Mouse (Mus musculus) liver, embryonic 15.5 days (tissue): ENCODE measurements around the gene Medag. TPM values are rescaled to one million over a fixed set of nuclear protein-coding genes. Genes with fewer than 3 reads are reported as not detected.

Experiments used
- ATAC-seq: fragments of 200-750 bp; cut with Nextera tagmentation; 2 replicates; pipeline ENCODE4 v1.8.0; 2017; ENCODE audit warnings: moderate number of reproducible peaks, mild to moderate bottlenecking, moderate library complexity; ENCODE audit not compliant: insufficient read depth
- H3K27ac ChIP-seq: fragments of 300-500 bp; sonication (generic); replicated peaks from 2 replicates; pipeline ENCODE4 v1.5.1; 2015; ENCODE audit warnings: mild to moderate bottlenecking, inconsistent platforms
- H3K27me3 ChIP-seq: fragments of 300-500 bp; sonication (generic); 2 replicates; pipeline ENCODE4 v1.6.1; 2015; ENCODE audit warnings: mild to moderate bottlenecking, inconsistent platforms
- H3K36me3 ChIP-seq: fragments of 300-500 bp; sonication (generic); replicated peaks from 2 replicates; pipeline ENCODE4 v1.6.1; 2015; ENCODE audit warnings: moderate library complexity, mild to moderate bottlenecking, inconsistent platforms
- H3K4me1 ChIP-seq: fragments of 300-500 bp; sonication (generic); replicated peaks from 2 replicates; pipeline ENCODE4 v1.6.1; 2015; ENCODE audit warnings: inconsistent platforms
- H3K4me2 ChIP-seq: fragments of 300-500 bp; sonication (generic); 2 replicates; pipeline ENCODE4 v1.6.1; 2015; ENCODE audit warnings: moderate library complexity, mild to moderate bottlenecking, inconsistent platforms
- H3K4me3 ChIP-seq: fragments of 300-500 bp; sonication (generic); replicated peaks from 2 replicates; pipeline ENCODE4 v1.5.1; 2015; ENCODE audit warnings: mild to moderate bottlenecking, inconsistent platforms
- H3K9ac ChIP-seq: fragments of 300-500 bp; sonication (generic); 2 replicates; pipeline ENCODE4 v1.6.1; 2015; ENCODE audit warnings: moderate library complexity, mild to moderate bottlenecking, inconsistent platforms
- H3K9me3 ChIP-seq: fragments of 300-500 bp; sonication (generic); replicated peaks from 2 replicates; pipeline ENCODE4 v1.6.1; 2016; ENCODE audit warnings: inconsistent platforms
- WGBS: fragments of 180-500 bp; shearing (Covaris S2); methylation state at CpG from one replicate; pipeline ENCODE4 v1.1.7; 2015; ENCODE audit warnings: mixed read lengths; ENCODE audit not compliant: insufficient replicate concordance; 5-methylcytosine and 5-hydroxymethylcytosine counted together
- polyA plus RNA-seq: library from polyadenylated mRNA; unstranded; fragments of >200 nt; fragmentation: Nextera tagmentation; extraction: Ambion mirVana; gene quantifications from 2 replicates; pipeline ENCODE4 v1.2.1, GENCODE M21; 2015

The Medag gene
- polyA plus RNA-seq, 1 experiment from 2014 or later: 0.22 TPM

- Histone ChIP-seq H3K9me3 (no peaks in the 10 kb centered on the region), H3K27me3 (peaks cover 10% of the 10 kb centered on the region), H3K4me3 (no peak overlapping the region), H3K27ac (no peak overlapping the region), H3K36me3 (no peaks in the 10 kb centered on the region), H3K9ac (no peak overlapping the region), H3K4me2 (peak overlapping the region; percentile 15; the same call in 1 of the 2 replicates), H3K4me1 (peaks cover 3% of the 10 kb centered on the region; the same call in 1 of the 2 replicates)
- 45% methylated on average over 14 of the region's 14 CpGs for WGBS
- no peak for ATAC-seq
These were observed 36.3 kb upstream of the Medag start for GRCm38 (mm10) chr5:149375074-149375888.

GRCm38 (mm10) chr5:149375889-149376212 is 35.7 kb upstream of the Medag start:
- Histone ChIP-seq H3K4me1 (peaks cover 3% of the 10 kb centered on the region; the same call in 1 of the 2 replicates), H3K4me3 (no peak overlapping the region), H3K4me2 (peak overlapping the region; percentile 15; the same call in 1 of the 2 replicates), H3K9ac (no peak overlapping the region), H3K27ac (no peak overlapping the region), H3K9me3 (no peaks in the 10 kb centered on the region), H3K27me3 (peaks cover 10% of the 10 kb centered on the region), H3K36me3 (no peaks in the 10 kb centered on the region)
- under 1% methylated on average over 8 of the region's 8 CpGs for WGBS
- no peak for ATAC-seq

GRCm38 (mm10) chr5:149376367-149376766 is 35.2 kb upstream of the Medag start:
- Histone ChIP-seq H3K27me3 (peaks cover 10% of the 10 kb centered on the region), H3K36me3 (no peaks in the 10 kb centered on the region), H3K27ac (no peak overlapping the region), H3K4me1 (peaks cover 3% of the 10 kb centered on the region; the same call in 1 of the 2 replicates), H3K9ac (no peak overlapping the region), H3K9me3 (no peaks in the 10 kb centered on the region), H3K4me2 (no peak overlapping the region), H3K4me3 (no peak overlapping the region)
- 40% methylated on average over 7 of the region's 7 CpGs for WGBS
- no peak for ATAC-seq

- Histone ChIP-seq H3K4me1 (peaks cover 3% of the 10 kb centered on the region; the same call in 1 of the 2 replicates), H3K9me3 (no peaks in the 10 kb centered on the region), H3K9ac (no peak overlapping the region), H3K36me3 (no peaks in the 10 kb centered on the region), H3K4me3 (no peak overlapping the region), H3K27ac (no peak overlapping the region), H3K27me3 (peaks cover 10% of the 10 kb centered on the region), H3K4me2 (no peak overlapping the region)
- WGBS: 11% methylated on average over 6 of the region's 6 CpGs
- ATAC-seq: no peak
These were observed 34.3 kb upstream of the Medag start for GRCm38 (mm10) chr5:149377253-149377652.

- H3K27me3 ChIP-seq: peaks cover 10% of the 10 kb centered on the region
- no peak overlapping the region for H3K4me3 ChIP-seq
- H3K4me2 ChIP-seq: no peak overlapping the region
- no peak overlapping the region for H3K9ac ChIP-seq
- no peak for ATAC-seq
- no peaks in the 10 kb centered on the region for H3K9me3 ChIP-seq
- 57% methylated on average over 7 of the region's 7 CpGs for WGBS
- H3K27ac ChIP-seq: no peak overlapping the region
- H3K4me1 ChIP-seq: peaks cover 3% of the 10 kb centered on the region; the same call in 1 of the 2 replicates
- H3K36me3 ChIP-seq: no peaks in the 10 kb centered on the region
These were observed 33.0 kb upstream of the Medag start for GRCm38 (mm10) chr5:149378566-149378965.

GRCm38 (mm10) chr5:149379131-149379784 is 32.3 kb upstream of the Medag start:
- H3K27me3 ChIP-seq: peaks cover 10% of the 10 kb centered on the region
- no peaks in the 10 kb centered on the region for H3K9me3 ChIP-seq
- peaks cover 3% of the 10 kb centered on the region; the same call in 1 of the 2 replicates for H3K4me1 ChIP-seq
- no peak overlapping the region for H3K4me2 ChIP-seq
- H3K36me3 ChIP-seq: no peaks in the 10 kb centered on the region
- H3K9ac ChIP-seq: no peak overlapping the region
- ATAC-seq: no peak
- no peak overlapping the region for H3K27ac ChIP-seq
- no peak overlapping the region for H3K4me3 ChIP-seq
- 74% methylated on average over 16 of the region's 16 CpGs for WGBS

- Histone ChIP-seq H3K27ac (no peak overlapping the region), H3K9ac (no peak overlapping the region), H3K4me3 (no peak overlapping the region), H3K36me3 (no peaks in the 10 kb centered on the region), H3K4me1 (peaks cover 3% of the 10 kb centered on the region; the same call in 1 of the 2 replicates), H3K4me2 (no peak overlapping the region), H3K27me3 (peaks cover 10% of the 10 kb centered on the region), H3K9me3 (no peaks in the 10 kb centered on the region)
- no peak for ATAC-seq
- WGBS: 75% methylated on average over 8 of the region's 8 CpGs
These were observed 31.7 kb upstream of the Medag start for GRCm38 (mm10) chr5:149379861-149380260.

- Histone ChIP-seq H3K4me1 (peaks cover 3% of the 10 kb centered on the region; the same call in 1 of the 2 replicates), H3K27ac (no peak overlapping the region), H3K27me3 (peaks cover 4% of the 10 kb centered on the region), H3K9ac (no peak overlapping the region), H3K9me3 (no peaks in the 10 kb centered on the region), H3K4me3 (no peak overlapping the region), H3K4me2 (no peak overlapping the region), H3K36me3 (no peaks in the 10 kb centered on the region)
- ATAC-seq: no peak
- WGBS: 38% methylated on average over 8 of the region's 8 CpGs
These were observed 31.1 kb upstream of the Medag start for GRCm38 (mm10) chr5:149380388-149380916.

GRCm38 (mm10) chr5:149381948-149382347 is 29.6 kb upstream of the Medag start:
- H3K9me3 ChIP-seq: no peaks in the 10 kb centered on the region
- H3K9ac ChIP-seq: no peak overlapping the region
- no peaks in the 10 kb centered on the region for H3K36me3 ChIP-seq
- H3K4me1 ChIP-seq: no peaks in the 10 kb centered on the region
- H3K4me3 ChIP-seq: no peak overlapping the region
- no peak overlapping the region for H3K27ac ChIP-seq
- no peaks in the 10 kb centered on the region; the same call in 1 of the 2 replicates for H3K27me3 ChIP-seq
- no peak overlapping the region for H3K4me2 ChIP-seq
- WGBS: 60% methylated on average over 4 of the region's 4 CpGs
- ATAC-seq: no peak

GRCm38 (mm10) chr5:149382601-149383000 is 28.9 kb upstream of the Medag start:
- H3K4me3 ChIP-seq: no peak overlapping the region
- WGBS: 67% methylated on average over 5 of the region's 5 CpGs
- no peak overlapping the region for H3K4me2 ChIP-seq

GRCm38 (mm10) chr5:149385228-149385961 is 26.2 kb upstream of the Medag start:
- H3K27me3 ChIP-seq: no peaks in the 10 kb centered on the region
- no peaks in the 10 kb centered on the region for H3K9me3 ChIP-seq
- H3K36me3 ChIP-seq: no peaks in the 10 kb centered on the region
- H3K4me2 ChIP-seq: no peak overlapping the region
- no peak overlapping the region for H3K9ac ChIP-seq
- H3K4me1 ChIP-seq: no peaks in the 10 kb centered on the region
- 66% methylated on average over 7 of the region's 7 CpGs for WGBS
- ATAC-seq: no peak
- no peak overlapping the region for H3K27ac ChIP-seq
- H3K4me3 ChIP-seq: no peak overlapping the region

More at GRCm38 (mm10) chr5:149382601-149383000, 28.9 kb upstream of the Medag start:
- no peaks in the 10 kb centered on the region for H3K9me3 ChIP-seq
- no peaks in the 10 kb centered on the region for H3K4me1 ChIP-seq
- no peaks in the 10 kb centered on the region for H3K36me3 ChIP-seq
- no peak overlapping the region for H3K9ac ChIP-seq
- H3K27me3 ChIP-seq: no peaks in the 10 kb centered on the region
- ATAC-seq: no peak
- no peak overlapping the region for H3K27ac ChIP-seq
